Mouse (Mus musculus) heart, embryonic 11.5 days (tissue): ENCODE measurements around the gene Rubcnl. TPM values are rescaled to one million over a fixed set of nuclear protein-coding genes. Genes with fewer than 3 reads are reported as not detected.

Experiments used
- ATAC-seq: fragments of 200-750 bp; cut with Nextera tagmentation; replicated peaks from 2 replicates; pipeline ENCODE4 v1.8.0; 2017; ENCODE audit warnings: moderate library complexity; ENCODE audit not compliant: insufficient number of reproducible peaks, low FRiP score, low TSS enrichment
- H3K27ac ChIP-seq: fragments of 300-500 bp; sonication (generic); 2 replicates; pipeline ENCODE4 v1.5.1; 2014; ENCODE audit warnings: mild to moderate bottlenecking, low read depth, low read length
- H3K27me3 ChIP-seq: fragments of 300-500 bp; sonication (generic); 2 replicates; pipeline ENCODE4 v1.6.1; 2014; ENCODE audit warnings: mild to moderate bottlenecking, low read length, mixed read lengths; ENCODE audit not compliant: control insufficient read depth, insufficient read depth
- H3K36me3 ChIP-seq: fragments of 300-500 bp; sonication (generic); 2 replicates; pipeline ENCODE4 v1.6.1; 2014; ENCODE audit warnings: mild to moderate bottlenecking, low read length, moderate library complexity, mixed read lengths; ENCODE audit not compliant: control insufficient read depth, insufficient read depth
- H3K4me1 ChIP-seq: fragments of 300-500 bp; sonication (generic); 2 replicates; pipeline ENCODE4 v1.6.1; 2014; ENCODE audit warnings: low read length; ENCODE audit not compliant: control insufficient read depth, insufficient read depth
- H3K4me2 ChIP-seq: fragments of 300-500 bp; sonication (generic); 2 replicates; pipeline ENCODE4 v1.6.1; 2014; ENCODE audit warnings: mild to moderate bottlenecking, moderate library complexity
- H3K4me3 ChIP-seq: fragments of 300-500 bp; sonication (generic); 2 replicates; pipeline ENCODE4 v1.5.1; 2014; ENCODE audit warnings: low read depth, low read length
- H3K9ac ChIP-seq: fragments of 300-500 bp; sonication (generic); 2 replicates; pipeline ENCODE4 v1.6.1; 2014; ENCODE audit warnings: mild to moderate bottlenecking, low read depth, low read length, moderate library complexity
- H3K9me3 ChIP-seq: fragments of 300-500 bp; sonication (generic); replicated peaks from 2 replicates; pipeline ENCODE4 v1.6.1; 2016; ENCODE audit warnings: low read length; ENCODE audit not compliant: control insufficient read depth
- WGBS: fragments of 180-500 bp; shearing (Covaris S2); extraction: QIAGEN DNeasy Blood & Tissue Kit; methylation state at CpG from one replicate; pipeline ENCODE4 v1.1.7; 2014; ENCODE audit not compliant: insufficient replicate concordance; 5-methylcytosine and 5-hydroxymethylcytosine counted together
- polyA plus RNA-seq: library from polyadenylated mRNA; unstranded; fragments of >200 nt; fragmentation: Nextera tagmentation; extraction: Ambion mirVana; gene quantifications from 2 replicates; pipeline ENCODE4 v1.2.1, GENCODE M21; 2014

The Rubcnl gene
- polyA plus RNA-seq, 1 experiment from 2014 or later = 1.1 TPM

- no peaks in the 10 kb centered on the region for H3K4me1 ChIP-seq
- H3K9me3 ChIP-seq = no peaks in the 10 kb centered on the region
- H3K36me3 ChIP-seq = no peaks in the 10 kb centered on the region
- no peaks in the 10 kb centered on the region for H3K27me3 ChIP-seq
- H3K27ac ChIP-seq = no peak overlapping the region
- H3K4me2 ChIP-seq = no peak overlapping the region
- no peak overlapping the region for H3K9ac ChIP-seq
- no peak overlapping the region for H3K4me3 ChIP-seq
- no peak for ATAC-seq
- WGBS = 68% methylated on average over 7 of the region's 7 CpGs
Measured at GRCm38 (mm10) chr14:75069356-75069979, 53.6 kb downstream of the Rubcnl start.

GRCm38 (mm10) chr14:75071091-75071490, 55.3 kb downstream of the Rubcnl start:
- Histone ChIP-seq H3K4me3 (no peak overlapping the region), H3K27me3 (no peaks in the 10 kb centered on the region), H3K36me3 (no peaks in the 10 kb centered on the region), H3K9me3 (no peaks in the 10 kb centered on the region), H3K4me1 (no peaks in the 10 kb centered on the region), H3K4me2 (no peak overlapping the region), H3K9ac (no peak overlapping the region), H3K27ac (no peak overlapping the region)
- WGBS = 56% methylated on average over 15 of the region's 15 CpGs
- ATAC-seq = no peak

DNA sequence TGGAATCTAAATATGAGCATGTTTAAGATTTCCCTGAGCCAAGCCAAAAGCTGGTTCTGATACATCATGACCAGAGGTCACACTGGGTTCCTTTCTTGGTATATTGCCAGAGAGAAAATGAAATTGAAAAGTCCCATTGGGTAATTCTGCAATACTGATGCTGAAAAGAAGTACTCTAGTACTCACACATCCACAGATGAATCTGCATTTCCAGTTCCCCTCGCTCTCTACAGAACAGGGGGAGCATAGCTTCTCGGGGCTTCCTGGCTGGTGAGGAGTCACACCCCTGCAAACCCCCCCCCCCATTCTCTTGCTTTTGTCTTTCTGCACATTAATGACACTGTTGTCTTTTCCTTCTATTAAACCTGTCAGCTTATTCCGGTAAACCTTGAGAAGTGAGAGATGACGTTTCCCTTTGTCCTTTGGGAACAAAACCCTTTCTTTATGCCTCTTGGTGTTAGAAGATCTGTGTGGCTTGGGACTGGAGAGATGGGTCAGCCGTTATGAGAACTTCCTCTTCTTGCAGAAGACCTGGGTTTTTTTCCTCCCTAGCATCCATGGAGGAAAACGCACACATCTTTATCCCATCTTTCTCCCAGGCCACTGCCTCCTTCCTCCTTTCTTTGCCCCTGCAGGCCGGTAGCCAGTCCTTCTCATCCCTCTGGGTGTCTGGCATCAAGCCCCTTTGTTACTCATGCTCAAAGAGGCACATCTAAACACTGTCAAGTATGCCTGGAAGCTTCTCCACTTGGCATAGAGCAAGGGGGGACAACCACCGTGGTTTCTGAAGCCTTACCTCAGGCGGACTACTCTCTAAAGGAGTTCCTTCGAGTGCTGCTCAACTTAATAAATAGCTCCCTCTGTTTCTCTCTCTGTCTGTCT, 59.7 kb downstream of the Rubcnl start:
- no peaks in the 10 kb centered on the region for H3K27me3 ChIP-seq
- no peak overlapping the region for H3K4me2 ChIP-seq
- no peaks in the 10 kb centered on the region for H3K9me3 ChIP-seq
- H3K4me3 ChIP-seq = no peak overlapping the region
- WGBS = 71% methylated on average over 10 of the region's 10 CpGs
- no peaks in the 10 kb centered on the region for H3K36me3 ChIP-seq
- H3K27ac ChIP-seq = no peak overlapping the region
- no peaks in the 10 kb centered on the region for H3K4me1 ChIP-seq
- ATAC-seq = no peak
- H3K9ac ChIP-seq = no peak overlapping the region

DNA sequence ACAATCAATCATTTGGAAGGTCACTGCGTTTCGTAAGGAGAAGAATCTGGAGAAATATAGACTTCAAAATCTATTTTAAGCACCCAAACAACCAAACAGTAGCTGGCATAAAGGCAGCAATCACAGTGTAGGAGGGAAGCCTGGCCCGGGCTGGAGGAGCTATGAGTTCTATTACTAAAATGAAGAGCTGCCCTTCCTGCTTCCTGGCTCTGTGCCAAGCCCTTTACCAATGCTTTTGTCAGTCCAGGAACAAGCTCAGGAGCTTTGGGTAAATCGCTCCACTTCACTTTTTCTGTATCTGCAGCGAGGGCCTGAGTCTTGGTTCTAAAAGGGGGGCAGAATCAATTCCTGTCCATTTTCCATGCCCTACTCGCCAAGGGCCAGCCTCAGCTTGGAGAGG, 62.1 kb downstream of the Rubcnl start:
- H3K36me3 ChIP-seq = no peaks in the 10 kb centered on the region
- no peaks in the 10 kb centered on the region for H3K27me3 ChIP-seq
- no peak for ATAC-seq
- no peak overlapping the region for H3K4me2 ChIP-seq
- no peak overlapping the region for H3K27ac ChIP-seq
- WGBS = 67% methylated on average over 6 of the region's 6 CpGs
- no peak overlapping the region for H3K9ac ChIP-seq
- H3K4me1 ChIP-seq = no peaks in the 10 kb centered on the region
- H3K9me3 ChIP-seq = no peaks in the 10 kb centered on the region
- H3K4me3 ChIP-seq = no peak overlapping the region

Other genes starting within 250 kb of the Rubcnl start
- gene Lrch1, start 68.2 kb upstream of the Rubcnl start, polyA plus RNA-seq = 10.0 and 11.1 TPM in 2 replicates
- gene Lrrc63, start 114.9 kb downstream of the Rubcnl start, polyA plus RNA-seq = not detected in 2 replicates
- 33.0 and 35.7 TPM in 2 replicates for gene Lcp1, start 115.1 kb downstream of the Rubcnl start, polyA plus RNA-seq
- 1.1 TPM in 1 of 2 replicates, not detected in the other for gene Cpb2, start 226.3 kb downstream of the Rubcnl start, polyA plus RNA-seq